Mouse (Mus musculus) R1 (cell line): ENCODE measurements around the gene Tnr.

Experiments used
- DNase-seq: peaks from one replicate; pipeline ENCODE4 v3.0.0-alpha.2; 2018; ENCODE audit warnings: low read depth, low spot score

The Tnr gene

DNA sequence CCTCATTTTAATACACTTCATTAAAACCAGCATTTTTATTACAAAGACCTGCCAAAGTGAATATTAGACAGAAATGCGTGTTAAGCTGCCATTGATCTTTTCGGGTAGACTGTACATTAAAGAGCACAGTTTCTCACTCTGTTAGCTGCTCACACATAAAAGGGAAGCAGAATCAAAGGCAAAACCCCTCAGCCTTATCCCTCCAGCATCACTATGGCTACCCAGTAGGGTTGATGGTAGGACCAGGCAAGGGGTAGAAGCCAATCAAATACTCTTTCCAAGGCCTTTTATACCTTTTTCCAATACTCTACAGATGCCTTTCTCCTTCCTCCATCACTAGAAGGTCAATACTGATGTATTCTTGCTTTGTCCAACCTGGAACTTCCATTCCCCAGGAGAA, 269.0 kb downstream of the Tnr start:
- no peak for DNase-seq

DNA sequence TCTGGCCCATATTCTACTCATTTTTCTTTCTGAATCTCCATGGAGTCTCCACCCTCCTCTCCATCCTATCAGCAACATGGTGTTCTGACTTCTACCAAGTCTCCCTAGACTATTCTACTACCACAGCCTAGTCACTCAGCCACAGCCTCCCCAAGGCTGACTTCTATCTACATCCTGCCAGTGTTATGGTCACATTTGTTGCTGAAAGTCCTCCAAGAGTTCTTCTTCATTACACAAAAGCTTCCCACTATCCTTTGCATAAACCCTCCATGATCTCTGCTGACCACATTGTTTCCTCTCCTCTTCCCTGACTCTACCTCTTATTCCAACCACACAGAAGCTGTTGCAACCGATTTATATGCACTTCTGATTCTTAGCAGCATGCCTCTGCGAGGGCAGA, 272.5 kb downstream of the Tnr start:
- DNase-seq: no peak

- DNase-seq: no peak
These were observed 276.8 kb downstream of the Tnr start for GRCm38 (mm10) chr1:159800366-159800765.

DNA sequence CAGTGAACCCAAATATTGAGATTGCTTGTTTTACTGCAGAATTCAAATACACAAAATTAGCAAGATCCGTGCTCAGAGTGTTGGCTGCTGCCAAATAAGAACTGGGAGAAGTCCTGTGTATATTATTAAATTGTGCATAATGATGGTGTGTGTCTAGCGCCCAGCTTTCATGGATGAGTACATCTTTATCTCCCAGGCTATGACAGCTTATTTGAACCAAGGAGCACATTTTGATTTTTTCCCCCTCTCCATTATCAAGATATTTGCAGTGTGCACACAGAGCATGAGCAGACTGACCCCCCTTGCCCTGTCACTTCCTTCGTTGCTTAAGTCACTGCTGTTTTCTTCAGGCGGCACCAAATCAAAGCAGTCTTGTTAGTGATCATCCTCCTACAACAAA, 278.2 kb downstream of the Tnr start:
- no peak for DNase-seq

GRCm38 (mm10) chr1:159803711-159804110, 280.1 kb downstream of the Tnr start:
- DNase-seq: no peak

- DNase-seq: no peak
These were observed 285.9 kb downstream of the Tnr start for GRCm38 (mm10) chr1:159809493-159809892.

GRCm38 (mm10) chr1:159811805-159812204, 288.2 kb downstream of the Tnr start:
- DNase-seq: no peak

DNA sequence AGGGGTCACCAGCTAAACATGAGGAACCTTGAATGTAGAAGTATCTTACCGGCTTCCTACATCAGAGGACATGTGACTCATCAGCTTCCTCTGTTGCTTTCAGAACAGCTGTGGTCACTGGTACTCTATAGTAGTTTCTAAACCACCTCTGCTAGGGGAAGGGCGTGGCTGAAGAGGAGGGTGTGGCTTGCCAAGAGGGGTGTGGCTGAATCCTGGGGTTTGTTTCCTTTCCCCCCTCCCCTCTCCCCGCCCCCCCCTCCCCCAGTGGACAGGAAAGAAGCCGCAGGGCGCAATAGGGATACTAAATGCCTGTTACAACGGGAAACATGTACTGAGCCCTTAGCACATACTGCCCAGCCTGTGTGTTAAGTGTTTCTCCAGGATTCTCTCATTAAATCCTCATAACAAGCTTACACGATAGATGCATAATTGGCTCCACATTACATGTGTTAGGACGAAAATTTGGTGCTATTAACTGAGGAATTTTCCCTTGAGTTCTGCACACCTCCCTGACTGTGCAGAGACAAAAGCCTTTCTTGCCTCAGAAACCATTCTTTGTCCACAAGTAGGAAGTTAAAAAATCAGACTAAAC, 289.3 kb downstream of the Tnr start:
- peak; percentile 94 for DNase-seq

DNA sequence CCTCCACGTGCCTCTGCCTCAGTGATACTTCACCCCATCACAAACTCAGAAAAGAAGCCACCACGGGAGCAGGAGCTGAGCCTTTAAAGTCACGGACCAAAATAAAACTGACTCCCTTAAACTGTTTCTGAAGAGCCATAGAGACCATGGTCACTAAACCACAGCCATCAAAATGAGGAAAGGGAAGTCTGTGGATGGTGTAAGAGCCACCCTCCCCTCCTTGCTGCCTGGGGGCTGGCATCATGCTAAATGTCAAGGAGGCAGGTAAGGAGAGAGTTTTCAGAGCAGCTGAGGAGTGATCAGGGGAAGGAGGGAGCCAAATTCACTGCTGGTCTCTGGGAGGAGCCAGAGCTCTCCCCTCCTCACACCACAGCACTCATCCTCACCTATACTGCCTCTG, 290.8 kb downstream of the Tnr start:
- no peak for DNase-seq

DNA sequence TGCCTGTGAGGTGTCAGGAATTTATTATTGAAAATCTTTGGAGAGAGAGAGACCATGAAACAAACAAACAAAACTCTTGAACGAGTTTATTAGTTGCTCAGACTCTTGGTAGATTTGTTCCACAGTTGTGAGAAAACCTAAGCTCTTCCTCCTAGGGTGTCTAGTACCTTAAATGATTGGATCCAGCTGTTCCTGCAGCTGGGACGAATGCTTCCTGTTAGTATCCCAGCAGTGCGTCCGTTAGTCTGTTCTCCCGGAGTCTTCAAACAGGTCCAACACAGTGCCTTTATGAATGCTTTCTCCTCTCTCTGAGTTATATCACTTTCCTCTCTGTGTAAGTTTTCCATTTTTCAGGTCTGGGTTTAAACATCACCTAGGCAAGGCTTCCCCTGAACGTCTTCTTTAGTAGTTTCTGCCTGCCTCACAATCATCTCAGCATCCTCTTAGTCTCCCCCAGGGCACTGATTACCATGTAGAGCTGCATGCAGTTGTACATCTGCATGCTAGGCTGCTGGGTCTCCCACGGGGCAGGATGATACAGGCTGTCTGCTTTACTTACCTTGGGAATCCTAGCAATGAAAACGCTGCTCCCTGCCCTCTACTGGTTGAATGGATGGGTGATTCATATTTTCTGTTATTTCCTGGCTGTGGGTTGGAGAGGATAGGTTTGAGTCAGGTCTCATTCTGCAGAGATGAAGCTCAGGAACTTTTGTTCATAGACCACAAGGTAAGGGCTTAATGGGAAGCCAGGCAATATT, 293.2 kb downstream of the Tnr start:
- DNase-seq: no peak

DNA sequence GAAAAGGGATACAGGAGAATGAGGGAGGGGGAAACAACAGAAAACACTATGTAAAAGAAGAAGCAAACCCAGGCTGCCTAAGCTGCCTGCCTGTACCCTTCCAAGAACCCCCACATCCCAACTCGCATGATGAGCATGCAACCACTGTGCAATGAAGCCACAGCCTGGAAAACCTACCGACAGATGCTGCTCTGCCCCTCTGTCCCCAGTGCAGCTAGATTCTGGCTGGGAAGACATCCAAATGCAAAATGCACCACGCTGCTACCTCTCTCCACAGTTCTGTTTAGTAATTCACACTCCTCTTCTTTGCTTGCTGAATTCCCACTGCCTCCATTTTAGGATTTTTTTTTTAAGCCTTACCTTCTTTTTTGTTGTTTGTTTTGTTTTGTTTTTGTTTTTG, 295.9 kb downstream of the Tnr start:
- DNase-seq: no peak

DNA sequence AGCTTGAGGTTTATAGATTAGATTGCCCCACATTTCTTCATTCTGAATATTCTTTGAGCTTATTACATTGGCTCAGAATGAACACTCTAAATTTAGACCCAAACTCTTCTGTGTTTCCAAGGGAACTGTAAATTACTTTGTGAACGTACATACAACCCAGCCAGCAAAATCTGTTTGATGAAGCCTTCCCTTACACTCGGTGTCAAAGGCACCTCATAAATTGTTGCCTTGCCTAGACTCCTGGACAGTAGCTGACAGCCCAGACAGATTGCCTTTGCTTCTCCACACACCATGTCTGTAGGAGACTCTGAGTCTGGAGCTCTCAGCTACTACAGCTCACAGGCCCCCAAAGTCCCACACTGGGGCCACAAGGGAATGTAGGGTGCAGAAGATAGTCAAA, 298.8 kb downstream of the Tnr start:
- no peak for DNase-seq

DNA sequence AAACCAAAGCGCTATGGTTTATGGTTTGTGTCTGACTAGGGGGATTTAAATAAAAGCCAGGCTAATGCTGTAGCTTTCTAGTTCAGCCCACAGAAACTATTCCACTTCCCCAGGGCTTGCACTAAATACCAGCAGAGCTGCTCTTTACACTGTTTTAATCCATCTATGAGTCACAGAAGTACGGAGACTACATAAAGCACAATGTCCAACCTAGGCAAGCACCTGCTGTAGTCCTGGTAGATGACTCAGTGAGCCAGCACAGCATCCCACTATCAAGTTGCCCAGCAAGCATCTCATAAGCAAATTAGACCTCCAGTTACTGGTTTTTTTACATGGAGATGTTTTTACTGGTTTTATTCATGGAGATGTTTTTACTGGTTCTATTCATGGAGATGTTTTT, 305.0 kb downstream of the Tnr start:
- no peak for DNase-seq

GRCm38 (mm10) chr1:159833165-159833564, 309.6 kb downstream of the Tnr start:
- peak; percentile 7 for DNase-seq

GRCm38 (mm10) chr1:159833646-159834338, 310.2 kb downstream of the Tnr start:
- DNase-seq: no peak

GRCm38 (mm10) chr1:159835126-159835525, 311.6 kb downstream of the Tnr start:
- DNase-seq: peak; percentile 95

- DNase-seq: no peak
These were observed 316.8 kb downstream of the Tnr start for GRCm38 (mm10) chr1:159840337-159840736.

DNA sequence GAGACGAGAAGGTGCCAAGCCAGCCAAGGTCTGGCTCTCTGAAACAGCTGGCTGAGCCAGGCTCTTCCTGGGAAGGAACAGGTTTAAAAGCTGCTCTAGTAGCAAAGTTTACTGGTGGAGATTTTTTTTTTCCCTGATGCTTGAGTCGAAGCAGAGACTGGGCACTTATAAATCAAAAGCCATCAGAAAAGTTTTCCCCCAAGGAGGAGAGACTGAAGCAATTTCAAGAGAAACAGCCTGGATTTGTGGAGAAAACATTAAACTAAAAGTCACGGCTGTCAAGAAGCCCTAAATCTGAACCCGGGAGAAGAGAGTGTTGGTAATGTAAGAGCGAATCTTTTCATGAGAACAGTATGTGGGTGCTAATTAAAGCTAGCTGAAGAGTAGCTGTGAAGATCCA, 319.3 kb downstream of the Tnr start:
- no peak for DNase-seq

- DNase-seq: no peak
These were observed 328.5 kb downstream of the Tnr start for GRCm38 (mm10) chr1:159852088-159852487.

DNA sequence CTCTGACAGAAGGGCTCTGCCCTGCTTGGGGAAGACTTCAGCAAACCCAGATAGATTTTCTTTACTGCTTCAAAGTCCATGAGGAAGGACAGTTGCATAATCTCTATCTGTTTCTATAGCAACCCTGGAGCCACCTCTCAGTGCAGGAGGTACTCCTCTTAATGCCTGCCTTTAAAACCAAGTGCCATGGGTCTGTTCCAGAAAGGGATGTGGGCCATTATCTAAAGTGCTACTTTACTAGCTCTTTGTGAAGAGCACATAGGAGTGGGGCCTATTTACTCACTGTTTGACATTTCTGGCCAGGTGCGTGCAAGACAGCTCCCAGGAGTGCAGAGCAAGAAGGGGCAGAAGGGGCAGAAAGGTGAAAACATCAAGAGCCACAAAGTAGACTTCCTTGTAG, 330.7 kb downstream of the Tnr start:
- DNase-seq: no peak

DNA sequence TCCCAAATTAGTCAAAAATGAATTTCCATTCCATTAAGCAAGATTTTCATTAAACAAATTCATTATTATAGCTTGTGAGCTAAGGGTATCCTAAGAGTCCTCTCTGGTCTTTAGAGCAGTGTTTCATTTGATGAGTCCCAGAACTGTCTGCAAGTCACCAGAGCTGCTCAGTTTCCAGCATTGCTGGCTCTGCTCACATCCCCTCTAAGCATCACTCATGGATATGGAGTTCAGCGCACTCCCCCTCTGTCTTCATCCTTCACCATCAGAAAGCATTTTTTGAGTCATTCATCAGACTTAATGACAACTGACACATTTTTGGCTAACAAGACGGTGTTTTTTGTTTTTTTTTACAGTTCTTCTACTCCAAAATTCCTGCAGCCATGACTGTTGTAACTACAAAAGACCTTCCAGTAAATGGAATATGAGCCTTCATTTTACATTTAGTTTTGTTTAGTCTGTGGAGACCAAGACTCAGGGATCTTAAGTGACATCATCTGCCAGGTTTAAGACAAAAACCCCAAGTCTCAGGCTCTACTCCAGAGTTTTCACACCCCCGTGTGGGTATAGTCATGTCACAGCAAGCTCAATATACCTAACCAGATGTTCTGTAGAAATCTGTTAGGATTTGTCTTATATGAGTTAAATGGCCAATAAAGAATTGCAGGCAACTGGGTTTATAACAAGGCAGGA, 338.4 kb downstream of the Tnr start:
- DNase-seq: no peak

DNA sequence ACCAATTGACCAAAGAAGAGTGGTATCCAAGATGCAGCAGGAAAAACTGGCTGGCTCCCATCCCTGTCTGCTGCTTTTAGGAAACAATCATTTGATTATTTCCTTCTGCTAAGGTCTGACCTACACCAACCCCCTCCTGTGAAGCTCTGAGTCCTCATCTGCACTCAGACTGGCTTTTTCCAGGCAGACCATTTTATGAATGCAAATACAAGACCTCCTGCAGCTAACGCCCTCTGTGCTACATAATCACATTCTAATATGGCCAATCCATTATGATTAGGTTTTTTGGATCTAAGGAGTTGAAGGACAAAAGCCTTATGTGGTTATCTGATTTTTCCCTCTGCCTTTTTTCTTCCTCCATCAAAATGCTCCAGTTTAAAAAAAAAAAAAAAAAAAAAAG, 342.1 kb downstream of the Tnr start:
- peak; percentile 41 for DNase-seq
